Mouse (Mus musculus) kidney, adult 2 months (tissue): ENCODE measurements around the gene Mettl18. TPM values are rescaled to one million over a fixed set of nuclear protein-coding genes. Genes with fewer than 3 reads are reported as not detected.

Source experiments
- DNase-seq: peaks from one replicate; pipeline ENCODE4 v3.0.0; 2021
- H3K27ac ChIP-seq: fragments of 200-500 bp; 2 replicates; pipeline ENCODE4 v1.5.1; 2012; ENCODE audit warnings: low read depth, low read length, control low read depth, inconsistent platforms; ENCODE audit not compliant: insufficient read depth
- H3K27me3 ChIP-seq: fragments of 200-500 bp; replicated peaks from 2 replicates; pipeline ENCODE4 v1.6.1; 2012; ENCODE audit warnings: mild to moderate bottlenecking, moderate library complexity, low read length, inconsistent platforms; ENCODE audit not compliant: control insufficient read depth, insufficient read depth
- H3K36me3 ChIP-seq: fragments of 200-500 bp; 2 replicates; pipeline ENCODE4 v1.6.1; 2012; ENCODE audit warnings: mild to moderate bottlenecking, moderate library complexity, low read length, inconsistent platforms; ENCODE audit not compliant: control insufficient read depth, insufficient read depth
- H3K4me1 ChIP-seq: fragments of 200-500 bp; 2 replicates; pipeline ENCODE4 v1.6.1; 2011; ENCODE audit warnings: low read length; ENCODE audit not compliant: control insufficient read depth, insufficient read depth
- H3K4me3 ChIP-seq: fragments of 200-500 bp; 2 replicates; pipeline ENCODE4 v1.5.1; 2011; ENCODE audit warnings: mild to moderate bottlenecking, low read depth, low read length, control low read depth; ENCODE audit not compliant: insufficient read depth
- CTCF ChIP-seq: fragments of 200-500 bp; conservative IDR thresholded peaks from 2 replicates; pipeline ENCODE4 v1.5.1; 2011; ENCODE audit warnings: low read depth, mild to moderate bottlenecking, control low read depth, low read length, moderate library complexity, mixed read lengths; ENCODE audit not compliant: insufficient read depth, insufficient read length
- POLR2A ChIP-seq: fragments of 200-500 bp; IDR thresholded peaks from one replicate; pipeline ENCODE4 v1.6.1; 2011; ENCODE audit warnings: low read depth, low read length, control low read depth
- WGBS: fragments of 180-500 bp; shearing (Covaris S2); methylation state at CpG from one replicate; pipeline ENCODE4 v1.1.7; 2018; 5-methylcytosine and 5-hydroxymethylcytosine counted together
- polyA plus RNA-seq: library from polyadenylated mRNA; depleted of rRNA; stranded (reverse); fragments of >200 nt; gene quantifications from 2 replicates; pipeline ENCODE4 v1.2.3, GENCODE M21; 2012; rRNA removed

The Mettl18 gene
- polyA plus RNA-seq, 1 experiment = 1.4 TPM

DNA sequence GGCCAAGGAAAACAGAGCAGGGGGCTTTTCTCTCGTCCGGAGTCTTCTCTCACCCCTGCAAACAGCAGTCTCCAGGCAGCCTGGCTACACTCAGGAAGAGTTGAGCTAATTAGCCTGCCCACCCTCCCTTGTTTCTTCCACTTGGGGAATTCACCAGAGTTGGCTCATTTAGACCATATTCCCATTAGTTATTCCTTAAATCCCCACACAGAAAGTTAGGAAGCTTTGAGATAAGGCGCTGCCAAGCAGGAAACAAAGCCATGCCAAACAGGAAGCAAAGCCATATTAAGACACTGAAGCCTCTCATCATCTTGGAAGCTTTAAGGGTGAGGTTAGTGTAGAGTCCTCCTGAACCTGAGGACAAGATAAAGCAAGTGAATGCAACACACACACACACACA, 48.9 kb downstream of the Mettl18 start:
- H3K27me3 ChIP-seq = no peaks in the 10 kb centered on the region
- WGBS = 58% methylated on average over 3 of the region's 3 CpGs
- H3K4me1 ChIP-seq = no peaks in the 10 kb centered on the region; the same call in 1 of the 2 replicates
- H3K4me3 ChIP-seq = no peak overlapping the region
- H3K27ac ChIP-seq = no peak overlapping the region
- TF ChIP-seq POLR2A (no peak), CTCF (no peak)
- DNase-seq = peak; percentile 84
- no peaks in the 10 kb centered on the region for H3K36me3 ChIP-seq

Other genes starting within 250 kb of the Mettl18 start
- gene Kifap3, start 215.3 kb upstream of the Mettl18 start, polyA plus RNA-seq = 6.4 and 8.0 TPM in 2 replicates
- 8.7 and 8.9 TPM in 2 replicates for gene Scyl3, start 65.8 kb upstream of the Mettl18 start, polyA plus RNA-seq
- 0.49 and 1.0 TPM in 2 replicates for gene BC055324, start 93 bp upstream of the Mettl18 start, polyA plus RNA-seq
- gene Sele, start 53.3 kb downstream of the Mettl18 start, polyA plus RNA-seq = 0.37 and 0.42 TPM in 2 replicates
- 0.33 and 7.3 TPM in 2 replicates for gene Sell, start 67.1 kb downstream of the Mettl18 start, polyA plus RNA-seq
- 0.38 and 0.71 TPM in 2 replicates for gene Selp, start 120.4 kb downstream of the Mettl18 start, polyA plus RNA-seq
- 3.8 and 3.9 TPM in 2 replicates for gene F5, start 156.9 kb downstream of the Mettl18 start, polyA plus RNA-seq